Mouse (Mus musculus): ENCODE measurements around the gene Med12l. TPM values are rescaled to one million over a fixed set of nuclear protein-coding genes. Genes with fewer than 3 reads are reported as not detected.

Gene Med12l
- total RNA-seq, 1 experiment from 2014 or later, result 10.6 TPM

DNA sequence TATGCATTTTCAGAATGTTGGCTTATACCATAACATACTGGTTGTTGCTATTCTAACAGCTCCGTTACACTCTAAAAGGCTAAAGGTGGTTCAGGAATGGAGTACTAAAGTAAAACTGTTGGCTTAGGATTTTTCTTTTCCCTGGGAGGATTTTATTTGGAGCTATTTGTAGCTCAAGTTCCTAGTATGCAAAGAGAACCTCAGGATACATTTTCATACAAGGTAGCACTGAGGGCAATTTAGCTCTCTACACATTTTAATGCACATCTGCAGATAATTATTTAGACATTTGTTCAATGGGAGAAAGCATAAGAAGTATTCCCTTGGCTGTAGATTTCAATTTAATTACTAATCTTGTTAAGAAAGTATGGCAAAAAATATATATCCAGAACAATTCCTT lies 356.3 kb downstream of the Med12l start:
- no peak for ATAC-seq (replicated peaks in 1 of 2; ENCODE audit: insufficient read depth in 1 of 2, low FRiP score in 2 of 2, low TSS enrichment in 1 of 2, low read depth in 1 of 2, poor library complexity in 2 of 2, severe bottlenecking in 2 of 2)

Other genes starting within 250 kb of the Med12l start
- not detected in 2 replicates for gene Mindy4b-ps, start 183.5 kb upstream of the Med12l start, total RNA-seq (2017)
- gene Clrn1, start 120.5 kb upstream of the Med12l start, total RNA-seq (2017), result not detected in 2 replicates
- gene Gpr171, start 96.0 kb downstream of the Med12l start, total RNA-seq (2017), result 143 and 156 TPM in 2 replicates
- 53.2 and 54.7 TPM in 2 replicates for gene P2ry14, start 147.8 kb downstream of the Med12l start, total RNA-seq (2017)
- not detected in 2 replicates for gene Gpr87, start 189.3 kb downstream of the Med12l start, total RNA-seq (2017)
- gene P2ry13, start 205.1 kb downstream of the Med12l start, total RNA-seq (2017), result 2.0 and 4.9 TPM in 2 replicates